Mouse (Mus musculus): ENCODE measurements around the gene Krtcap2. TPM values are rescaled to one million over a fixed set of nuclear protein-coding genes. Genes with fewer than 3 reads are reported as not detected.

The Krtcap2 gene
- polyA plus RNA-seq, 1 experiment, result 4.0 TPM

DNA sequence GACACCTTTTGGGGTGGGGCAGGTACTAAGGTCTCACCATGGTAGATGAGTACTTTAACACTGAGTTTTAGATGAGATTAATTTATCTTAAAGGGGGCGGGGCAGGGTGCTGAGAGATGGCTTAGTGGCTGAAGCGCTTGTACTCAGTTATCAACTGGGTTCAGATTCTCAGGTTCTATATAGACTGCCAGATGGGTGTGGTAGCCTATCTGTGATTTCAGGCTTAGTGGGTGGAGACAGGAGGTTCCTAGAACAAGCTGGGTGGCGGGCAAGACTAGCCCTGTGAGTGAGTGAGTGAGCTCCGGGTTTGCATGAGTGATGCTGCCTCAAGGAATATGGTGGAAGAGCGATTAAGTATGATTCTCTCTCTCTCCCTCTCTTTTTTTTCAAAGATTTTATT lies 9.2 kb downstream of the Krtcap2 start:
- Histone ChIP-seq H3K4me1 (ENCODE audit: control insufficient read depth) (peaks cover 16% of the 10 kb centered on the region), H3K36me3 (ENCODE audit: control insufficient read depth) (no peaks in the 10 kb centered on the region), H3K9me3 (ENCODE audit: control insufficient read depth, low read length) (no peaks in the 10 kb centered on the region), H3K27me3 (ENCODE audit: control insufficient read depth) (peaks cover 70% of the 10 kb centered on the region), H3K4me3 (replicated peaks) (no peak overlapping the region)
- no peak for TF ChIP-seq GATA1 (IDR thresholded peaks at IDR 0.05; ENCODE audit: low read length)

DNA sequence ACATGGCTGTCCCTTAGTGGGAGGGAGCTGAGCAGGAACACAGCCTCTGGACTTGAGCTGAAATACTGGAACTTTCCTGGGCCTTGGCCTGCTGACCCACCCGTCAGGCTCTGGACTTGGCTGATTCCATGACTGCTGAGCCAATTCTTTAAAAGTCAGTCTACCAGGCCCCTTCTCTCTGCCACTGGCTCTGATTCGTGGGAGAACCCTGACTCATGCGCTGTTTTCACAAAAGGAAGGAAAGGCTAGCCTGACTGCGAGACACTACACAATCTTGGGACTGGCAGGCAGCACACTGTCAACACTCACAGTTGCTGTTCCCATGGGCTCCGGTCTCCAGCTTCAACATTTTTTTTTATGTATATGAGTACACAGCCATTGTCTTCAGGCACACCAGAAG lies 10.4 kb downstream of the Krtcap2 start:
- H3K4me3 ChIP-seq (replicated peaks), result no peak overlapping the region
- no peaks in the 10 kb centered on the region for H3K36me3 ChIP-seq (ENCODE audit: control insufficient read depth)
- peaks cover 8% of the 10 kb centered on the region for H3K4me1 ChIP-seq (ENCODE audit: control insufficient read depth)
- TF ChIP-seq TAL1 (IDR thresholded peaks at IDR 0.05; ENCODE audit: low read length) (no peak), GATA1 (IDR thresholded peaks at IDR 0.05; ENCODE audit: low read length) (no peak)
- no peaks in the 10 kb centered on the region for H3K9me3 ChIP-seq (ENCODE audit: control insufficient read depth, low read length)
- H3K27me3 ChIP-seq (ENCODE audit: control insufficient read depth), result peaks cover 61% of the 10 kb centered on the region

DNA sequence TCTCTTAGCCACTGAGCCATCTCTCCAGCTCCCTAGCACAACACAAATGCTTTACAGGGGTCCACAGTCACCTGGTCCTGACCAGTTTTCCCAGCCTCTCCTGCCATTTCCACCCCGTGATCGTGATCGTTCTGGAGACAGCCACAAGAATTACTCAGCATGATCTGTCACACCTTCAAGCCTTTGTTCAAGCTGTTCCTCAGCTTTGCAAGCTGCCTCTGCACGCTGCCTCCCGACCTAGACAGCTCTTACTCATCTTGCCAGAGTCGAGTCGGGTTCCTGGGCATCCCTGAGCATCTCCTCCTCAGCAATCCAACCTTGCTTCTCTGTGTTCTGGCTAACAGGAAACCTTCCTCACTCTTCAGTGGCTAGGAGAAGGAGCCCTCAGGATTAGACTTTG lies 13.3 kb downstream of the Krtcap2 start, which contains the start of gene Dpm3:
Gene Dpm3 (plus strand): TSS at position 283 of the 400 bp plus-strand sequence.
- no peaks in the 10 kb centered on the region for H3K9me3 ChIP-seq (ENCODE audit: control insufficient read depth, low read length)
- no peak within 1 kb of the TSS for H3K4me3 ChIP-seq (replicated peaks)
- peaks cover 4% of the 10 kb centered on the region for H3K4me1 ChIP-seq (ENCODE audit: control insufficient read depth)
- TF ChIP-seq GATA1 (IDR thresholded peaks at IDR 0.05; ENCODE audit: low read length) (no peak), TAL1 (IDR thresholded peaks at IDR 0.05; ENCODE audit: low read length) (no peak)
- H3K36me3 ChIP-seq (ENCODE audit: control insufficient read depth), result no peaks in the 10 kb centered on the region
- peaks cover 46% of the 10 kb centered on the region for H3K27me3 ChIP-seq (ENCODE audit: control insufficient read depth)

DNA sequence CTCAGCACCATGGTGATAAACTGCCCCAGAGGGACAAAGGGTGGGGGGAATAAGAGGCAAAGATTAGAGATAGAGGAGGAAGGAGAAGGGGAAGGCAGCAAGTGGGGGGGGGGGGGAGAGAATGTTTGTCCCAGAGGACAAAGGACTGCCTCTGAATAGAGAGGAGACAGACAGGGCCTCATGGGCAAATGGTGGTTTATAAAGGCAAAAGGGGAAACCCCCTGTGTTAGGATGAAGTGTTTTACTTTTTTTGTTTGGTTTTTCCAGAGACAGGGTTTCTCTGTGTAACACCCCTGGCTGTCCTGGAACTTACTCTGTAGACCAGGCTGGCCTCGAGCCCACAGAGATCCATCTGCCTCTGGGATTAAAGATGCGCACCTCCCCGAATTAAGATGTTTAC lies 14.4 kb downstream of the Krtcap2 start:
- H3K9me3 ChIP-seq (ENCODE audit: control insufficient read depth, low read length), result no peaks in the 10 kb centered on the region
- H3K4me1 ChIP-seq (ENCODE audit: control insufficient read depth), result peaks cover under 1% of the 10 kb centered on the region; the same call in 1 of the 2 replicates
- H3K4me3 ChIP-seq (replicated peaks), result no peak overlapping the region
- TF ChIP-seq TAL1 (IDR thresholded peaks at IDR 0.05; ENCODE audit: low read length), result no peak
- TF ChIP-seq GATA1 (IDR thresholded peaks at IDR 0.05; ENCODE audit: low read length), result no peak
- peaks cover 45% of the 10 kb centered on the region for H3K27me3 ChIP-seq (ENCODE audit: control insufficient read depth)
- no peaks in the 10 kb centered on the region for H3K36me3 ChIP-seq (ENCODE audit: control insufficient read depth)

DNA sequence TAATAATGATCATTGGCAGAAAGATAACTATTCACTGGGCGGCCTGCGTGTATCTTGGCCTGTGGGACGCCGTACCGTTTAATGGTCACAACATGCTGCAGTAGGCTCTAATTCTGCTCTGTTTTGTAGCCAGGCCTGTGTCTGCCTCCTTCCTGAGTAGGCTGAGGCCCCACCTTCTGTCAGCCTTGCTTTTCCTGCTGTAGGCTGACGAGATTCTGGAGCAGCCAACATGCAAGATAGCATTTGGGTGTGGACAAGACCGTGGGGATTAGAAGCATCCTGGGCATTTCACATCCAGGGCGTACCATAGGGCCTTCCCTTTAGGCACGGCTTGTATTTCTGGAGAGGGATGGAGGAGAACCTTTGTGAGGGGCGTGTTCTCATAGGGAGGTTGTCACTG lies 16.7 kb downstream of the Krtcap2 start:
- Histone ChIP-seq H3K36me3 (ENCODE audit: control insufficient read depth) (no peaks in the 10 kb centered on the region), H3K4me3 (replicated peaks) (no peak overlapping the region), H3K4me1 (ENCODE audit: control insufficient read depth) (peaks cover 17% of the 10 kb centered on the region), H3K9me3 (ENCODE audit: control insufficient read depth, low read length) (no peaks in the 10 kb centered on the region), H3K27me3 (ENCODE audit: control insufficient read depth) (peaks cover 31% of the 10 kb centered on the region)
- TF ChIP-seq TAL1 (IDR thresholded peaks at IDR 0.05; ENCODE audit: low read length) (no peak), GATA1 (IDR thresholded peaks at IDR 0.05; ENCODE audit: low read length) (no peak)

- H3K4me3 ChIP-seq (replicated peaks), result peak overlapping the region; percentile 92
- peaks cover 49% of the 10 kb centered on the region for H3K4me1 ChIP-seq (ENCODE audit: control insufficient read depth)
- no peaks in the 10 kb centered on the region for H3K36me3 ChIP-seq (ENCODE audit: control insufficient read depth)
- no peaks in the 10 kb centered on the region for H3K9me3 ChIP-seq (ENCODE audit: control insufficient read depth, low read length)
- H3K27me3 ChIP-seq (ENCODE audit: control insufficient read depth), result peaks cover 18% of the 10 kb centered on the region
- no peak for TF ChIP-seq GATA1 (IDR thresholded peaks at IDR 0.05; ENCODE audit: low read length)
Measured at GRCm38 (mm10) chr3:89266439-89266893, 20.7 kb downstream of the Krtcap2 start.

DNA sequence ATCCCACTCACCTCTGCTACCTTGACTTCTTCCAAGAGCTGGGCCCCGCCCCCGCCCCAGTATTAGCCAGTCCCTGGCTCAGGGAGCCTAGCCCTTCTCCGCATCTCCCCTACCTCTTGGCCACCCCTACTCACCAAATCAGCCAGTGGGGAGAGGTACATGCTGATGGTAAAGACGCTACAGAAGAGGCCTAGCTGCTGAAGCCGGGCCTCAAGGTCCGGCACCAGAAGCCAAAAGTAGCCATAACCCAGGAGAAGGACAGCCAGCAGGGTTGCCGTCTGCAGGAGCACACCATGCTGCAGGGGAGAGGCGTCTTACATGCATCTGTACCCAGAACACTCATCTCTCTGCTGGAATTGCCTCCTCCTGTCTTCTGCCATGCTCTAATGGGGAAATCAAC lies 23.1 kb downstream of the Krtcap2 start:
- Histone ChIP-seq H3K4me1 (ENCODE audit: control insufficient read depth) (peaks cover 49% of the 10 kb centered on the region), H3K9me3 (ENCODE audit: control insufficient read depth, low read length) (no peaks in the 10 kb centered on the region), H3K27me3 (ENCODE audit: control insufficient read depth) (peaks cover 18% of the 10 kb centered on the region), H3K4me3 (replicated peaks) (no peak overlapping the region), H3K36me3 (ENCODE audit: control insufficient read depth) (no peaks in the 10 kb centered on the region; the same call in 1 of the 2 replicates)
- TF ChIP-seq TAL1 (IDR thresholded peaks at IDR 0.05; ENCODE audit: low read length) (no peak), GATA1 (IDR thresholded peaks at IDR 0.05; ENCODE audit: low read length) (no peak)

DNA sequence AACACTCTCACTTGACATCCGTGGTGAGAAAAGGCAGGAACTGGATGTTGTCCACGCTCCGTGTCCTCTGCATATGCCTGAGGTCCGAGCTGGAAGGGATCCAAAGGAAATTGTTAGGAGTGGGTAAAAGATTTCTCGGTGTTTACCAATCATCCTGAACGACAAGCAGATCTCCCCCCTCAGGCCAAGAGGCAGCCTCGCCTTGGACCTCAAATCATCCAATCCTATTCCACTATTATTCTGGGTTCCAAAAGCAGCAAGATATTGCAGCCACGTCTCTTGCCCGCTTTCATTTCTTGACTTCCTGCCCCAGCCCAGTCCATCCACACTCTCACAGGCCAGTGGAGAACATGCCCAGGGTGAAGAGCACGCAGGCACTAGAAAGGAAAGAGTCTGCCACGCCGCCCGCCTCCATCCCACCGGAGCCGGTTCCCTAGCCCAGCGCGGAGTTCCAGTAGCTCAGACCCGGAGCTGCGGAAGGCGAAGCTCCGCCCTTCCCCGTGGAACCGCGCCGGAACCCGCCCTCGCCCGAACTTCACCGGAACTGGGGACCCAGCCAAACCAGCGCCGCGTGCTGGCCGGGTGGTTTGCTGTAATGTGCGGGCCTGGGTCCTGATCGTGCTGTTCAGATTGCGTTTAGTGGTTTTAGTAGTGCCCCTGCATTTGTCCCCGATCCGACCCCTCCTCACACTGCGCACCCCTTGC lies 24.4 kb downstream of the Krtcap2 start, which contains the start of gene Slc50a1:
Gene Slc50a1 (minus strand): TSS at position 520 of the 705 bp plus-strand sequence.
- Histone ChIP-seq H3K4me1 (ENCODE audit: control insufficient read depth) (peaks cover 49% of the 10 kb centered on the region), H3K27me3 (ENCODE audit: control insufficient read depth) (peaks cover 18% of the 10 kb centered on the region), H3K4me3 (replicated peaks) (peak within 1 kb of the TSS; percentile 69), H3K9me3 (ENCODE audit: control insufficient read depth, low read length) (no peaks in the 10 kb centered on the region), H3K36me3 (ENCODE audit: control insufficient read depth) (no peaks in the 10 kb centered on the region; the same call in 1 of the 2 replicates)
- no peak for TF ChIP-seq GATA1 (IDR thresholded peaks at IDR 0.05; ENCODE audit: low read length)
- no peak for TF ChIP-seq TAL1 (IDR thresholded peaks at IDR 0.05; ENCODE audit: low read length)

- H3K36me3 ChIP-seq (ENCODE audit: control insufficient read depth), result no peaks in the 10 kb centered on the region; the same call in 1 of the 2 replicates
- peaks cover 17% of the 10 kb centered on the region for H3K27me3 ChIP-seq (ENCODE audit: control insufficient read depth)
- no peaks in the 10 kb centered on the region for H3K9me3 ChIP-seq (ENCODE audit: control insufficient read depth, low read length)
- peak overlapping the region; percentile 69 for H3K4me3 ChIP-seq (replicated peaks)
- TF ChIP-seq TAL1 (IDR thresholded peaks at IDR 0.05; ENCODE audit: low read length), result no peak
- no peak for TF ChIP-seq GATA1 (IDR thresholded peaks at IDR 0.05; ENCODE audit: low read length)
- H3K4me1 ChIP-seq (ENCODE audit: control insufficient read depth), result peaks cover 47% of the 10 kb centered on the region
Measured at GRCm38 (mm10) chr3:89270891-89271290, 25.1 kb downstream of the Krtcap2 start.

Measured in erythroblast, embryonic 14.5 days (primary cell).